Mouse (Mus musculus): ENCODE measurements around the gene Sncb. TPM values are rescaled to one million over a fixed set of nuclear protein-coding genes. Genes with fewer than 3 reads are reported as not detected.
A peak's percentile ranks its signal among the peaks of the same experiment; 100 is the strongest.

The Sncb gene
- polyA plus RNA-seq (2015; fragmentation: Nextera tagmentation; extraction: Ambion mirVana) = 68.2 and 97.6 TPM in 2 replicates

GRCm38 (mm10) chr13:54766192-54766768 lies at the start of gene Sncb:
Gene Sncb, minus strand, starts transcription at chr13:54766595.
- peak within 1 kb of the TSS; percentile 81 for H3K27ac ChIP-seq (ENCODE audit: low read length)
- H3K9ac ChIP-seq (ENCODE audit: low read depth, low read length) = peak within 1 kb of the TSS; percentile 82
- H3K4me1 ChIP-seq (ENCODE audit: control insufficient read depth, insufficient read depth, low read length) = peaks cover 19% of the 10 kb centered on the region
- no peaks in the 10 kb centered on the region for H3K9me3 ChIP-seq (replicated peaks; ENCODE audit: control insufficient read depth, low read length, poor library complexity, severe bottlenecking)
- ATAC-seq = peak; percentile 88
- H3K36me3 ChIP-seq (ENCODE audit: control insufficient read depth, insufficient read depth, low read length) = no peaks in the 10 kb centered on the region
- under 1% methylated on average over 35 of the region's 35 CpGs for WGBS
- H3K4me3 ChIP-seq (ENCODE audit: low read depth, low read length) = peak within 1 kb of the TSS; percentile 72
- peaks cover 20% of the 10 kb centered on the region for H3K27me3 ChIP-seq (ENCODE audit: control insufficient read depth, insufficient read depth, low read depth, low read length)
- peak within 1 kb of the TSS; percentile 82 for H3K4me2 ChIP-seq (ENCODE audit: low read length)

GRCm38 (mm10) chr13:54813381-54813780 lies 47.0 kb upstream of the Sncb start:
- Histone ChIP-seq H3K36me3 (ENCODE audit: control insufficient read depth, insufficient read depth, low read length) (no peaks in the 10 kb centered on the region), H3K9me3 (replicated peaks; ENCODE audit: control insufficient read depth, low read length, poor library complexity, severe bottlenecking) (no peaks in the 10 kb centered on the region), H3K27me3 (ENCODE audit: control insufficient read depth, insufficient read depth, low read depth, low read length) (no peaks in the 10 kb centered on the region), H3K4me3 (ENCODE audit: low read depth, low read length) (no peak overlapping the region), H3K27ac (ENCODE audit: low read length) (no peak overlapping the region), H3K9ac (ENCODE audit: low read depth, low read length) (no peak overlapping the region), H3K4me2 (ENCODE audit: low read length) (no peak overlapping the region), H3K4me1 (ENCODE audit: control insufficient read depth, insufficient read depth, low read length) (peaks cover 3% of the 10 kb centered on the region; the same call in 1 of the 2 replicates)
- WGBS = 91% methylated on average over 9 of the region's 9 CpGs
- no peak for ATAC-seq

- no peak overlapping the region for H3K9ac ChIP-seq (ENCODE audit: low read depth, low read length)
- H3K27ac ChIP-seq (ENCODE audit: low read length) = no peak overlapping the region
- no peaks in the 10 kb centered on the region for H3K27me3 ChIP-seq (ENCODE audit: control insufficient read depth, insufficient read depth, low read depth, low read length)
- H3K4me2 ChIP-seq (ENCODE audit: low read length) = no peak overlapping the region
- H3K4me1 ChIP-seq (ENCODE audit: control insufficient read depth, insufficient read depth, low read length) = peaks cover 2% of the 10 kb centered on the region; the same call in 1 of the 2 replicates
- WGBS = 71% methylated on average over 7 of the region's 7 CpGs
- no peaks in the 10 kb centered on the region for H3K36me3 ChIP-seq (ENCODE audit: control insufficient read depth, insufficient read depth, low read length)
- no peak for ATAC-seq
- H3K4me3 ChIP-seq (ENCODE audit: low read depth, low read length) = no peak overlapping the region
- no peaks in the 10 kb centered on the region for H3K9me3 ChIP-seq (replicated peaks; ENCODE audit: control insufficient read depth, low read length, poor library complexity, severe bottlenecking)
Observed at GRCm38 (mm10) chr13:54811476-54811875, 45.1 kb upstream of the Sncb start.

GRCm38 (mm10) chr13:54808067-54808466 lies 41.7 kb upstream of the Sncb start:
- no peak overlapping the region for H3K27ac ChIP-seq (ENCODE audit: low read length)
- ATAC-seq = no peak

GRCm38 (mm10) chr13:54806434-54806976 lies 40.1 kb upstream of the Sncb start:
- no peaks in the 10 kb centered on the region for H3K27me3 ChIP-seq (ENCODE audit: control insufficient read depth, insufficient read depth, low read depth, low read length)
- no peaks in the 10 kb centered on the region for H3K36me3 ChIP-seq (ENCODE audit: control insufficient read depth, insufficient read depth, low read length)
- H3K27ac ChIP-seq (ENCODE audit: low read length) = no peak overlapping the region
- H3K4me2 ChIP-seq (ENCODE audit: low read length) = no peak overlapping the region
- ATAC-seq = no peak
- no peaks in the 10 kb centered on the region for H3K9me3 ChIP-seq (replicated peaks; ENCODE audit: control insufficient read depth, low read length, poor library complexity, severe bottlenecking)
- H3K4me1 ChIP-seq (ENCODE audit: control insufficient read depth, insufficient read depth, low read length) = peaks cover 3% of the 10 kb centered on the region; the same call in 1 of the 2 replicates
- no peak overlapping the region for H3K9ac ChIP-seq (ENCODE audit: low read depth, low read length)
- H3K4me3 ChIP-seq (ENCODE audit: low read depth, low read length) = no peak overlapping the region
- 18% methylated on average over 13 of the region's 13 CpGs for WGBS

More at GRCm38 (mm10) chr13:54808067-54808466, 41.7 kb upstream of the Sncb start:
- Histone ChIP-seq H3K9me3 (replicated peaks; ENCODE audit: control insufficient read depth, low read length, poor library complexity, severe bottlenecking) (no peaks in the 10 kb centered on the region), H3K4me3 (ENCODE audit: low read depth, low read length) (no peak overlapping the region), H3K36me3 (ENCODE audit: control insufficient read depth, insufficient read depth, low read length) (no peaks in the 10 kb centered on the region), H3K27me3 (ENCODE audit: control insufficient read depth, insufficient read depth, low read depth, low read length) (no peaks in the 10 kb centered on the region), H3K4me2 (ENCODE audit: low read length) (no peak overlapping the region), H3K9ac (ENCODE audit: low read depth, low read length) (no peak overlapping the region), H3K4me1 (ENCODE audit: control insufficient read depth, insufficient read depth, low read length) (peaks cover 3% of the 10 kb centered on the region; the same call in 1 of the 2 replicates)
- 77% methylated on average over 12 of the region's 12 CpGs for whole genome bisulfite sequencing

- H3K27me3 ChIP-seq (ENCODE audit: control insufficient read depth, insufficient read depth, low read depth, low read length) = no peaks in the 10 kb centered on the region
- H3K36me3 ChIP-seq (ENCODE audit: control insufficient read depth, insufficient read depth, low read length) = no peaks in the 10 kb centered on the region
- 45% methylated on average over 21 of the region's 21 CpGs for WGBS
- H3K4me1 ChIP-seq (ENCODE audit: control insufficient read depth, insufficient read depth, low read length) = peaks cover 3% of the 10 kb centered on the region; the same call in 1 of the 2 replicates
- H3K27ac ChIP-seq (ENCODE audit: low read length) = no peak overlapping the region
- no peak overlapping the region for H3K9ac ChIP-seq (ENCODE audit: low read depth, low read length)
- ATAC-seq = 0 out of 2 replicates have a peak, but pooled peaks have one; percentile 68
- H3K9me3 ChIP-seq (replicated peaks; ENCODE audit: control insufficient read depth, low read length, poor library complexity, severe bottlenecking) = no peaks in the 10 kb centered on the region
- H3K4me3 ChIP-seq (ENCODE audit: low read depth, low read length) = no peak overlapping the region
- H3K4me2 ChIP-seq (ENCODE audit: low read length) = no peak overlapping the region
Observed at GRCm38 (mm10) chr13:54805134-54805838, 38.9 kb upstream of the Sncb start.

- Histone ChIP-seq H3K27me3 (ENCODE audit: control insufficient read depth, insufficient read depth, low read depth, low read length) (no peaks in the 10 kb centered on the region; the same call in none of the 2 replicates), H3K36me3 (ENCODE audit: control insufficient read depth, insufficient read depth, low read length) (no peaks in the 10 kb centered on the region), H3K9me3 (replicated peaks; ENCODE audit: control insufficient read depth, low read length, poor library complexity, severe bottlenecking) (no peaks in the 10 kb centered on the region), H3K4me3 (ENCODE audit: low read depth, low read length) (no peak overlapping the region), H3K27ac (ENCODE audit: low read length) (no peak overlapping the region), H3K9ac (ENCODE audit: low read depth, low read length) (no peak overlapping the region), H3K4me1 (ENCODE audit: control insufficient read depth, insufficient read depth, low read length) (peaks cover 3% of the 10 kb centered on the region; the same call in 1 of the 2 replicates), H3K4me2 (ENCODE audit: low read length) (no peak overlapping the region)
- WGBS = 83% methylated on average over 6 of the region's 6 CpGs
- ATAC-seq = no peak
Observed at GRCm38 (mm10) chr13:54803010-54803409, 36.6 kb upstream of the Sncb start.

- Histone ChIP-seq H3K27me3 (ENCODE audit: control insufficient read depth, insufficient read depth, low read depth, low read length) (no peaks in the 10 kb centered on the region; the same call in none of the 2 replicates), H3K4me1 (ENCODE audit: control insufficient read depth, insufficient read depth, low read length) (no peaks in the 10 kb centered on the region), H3K9ac (ENCODE audit: low read depth, low read length) (no peak overlapping the region), H3K9me3 (replicated peaks; ENCODE audit: control insufficient read depth, low read length, poor library complexity, severe bottlenecking) (no peaks in the 10 kb centered on the region), H3K27ac (ENCODE audit: low read length) (no peak overlapping the region), H3K36me3 (ENCODE audit: control insufficient read depth, insufficient read depth, low read length) (no peaks in the 10 kb centered on the region), H3K4me3 (ENCODE audit: low read depth, low read length) (no peak overlapping the region), H3K4me2 (ENCODE audit: low read length) (no peak overlapping the region)
- WGBS = 74% methylated on average over 4 of the region's 4 CpGs
- no peak for ATAC-seq
Observed at GRCm38 (mm10) chr13:54800206-54800605, 33.8 kb upstream of the Sncb start.

GRCm38 (mm10) chr13:54799701-54800100 lies 33.3 kb upstream of the Sncb start:
- 17% methylated on average over 9 of the region's 9 CpGs for WGBS
- Histone ChIP-seq H3K4me1 (ENCODE audit: control insufficient read depth, insufficient read depth, low read length) (no peaks in the 10 kb centered on the region), H3K36me3 (ENCODE audit: control insufficient read depth, insufficient read depth, low read length) (no peaks in the 10 kb centered on the region), H3K9me3 (replicated peaks; ENCODE audit: control insufficient read depth, low read length, poor library complexity, severe bottlenecking) (no peaks in the 10 kb centered on the region), H3K9ac (ENCODE audit: low read depth, low read length) (no peak overlapping the region), H3K4me2 (ENCODE audit: low read length) (peak overlapping the region; percentile 33), H3K27me3 (ENCODE audit: control insufficient read depth, insufficient read depth, low read depth, low read length) (no peaks in the 10 kb centered on the region; the same call in none of the 2 replicates), H3K4me3 (ENCODE audit: low read depth, low read length) (no peak overlapping the region), H3K27ac (ENCODE audit: low read length) (no peak overlapping the region)
- 0 out of 2 replicates have a peak, but pooled peaks have one; percentile 21 for ATAC-seq
